Mouse (Mus musculus) CD4-positive helper T cell, adult 2 months (primary cell): Measurements from ENCODE around the gene Iqcf3.
"Not testable (repeated sequence)": the region's sequence is repeated elsewhere in the genome, so short reads cannot be mapped to it uniquely, and the experiment has no call there.

ENCODE experiments used
- DNase-seq: peaks from one replicate; pipeline ENCODE4 v3.0.0-alpha.2; 2012; ENCODE audit warnings: low read depth, missing footprints, low spot score

Iqcf3 gene

DNA sequence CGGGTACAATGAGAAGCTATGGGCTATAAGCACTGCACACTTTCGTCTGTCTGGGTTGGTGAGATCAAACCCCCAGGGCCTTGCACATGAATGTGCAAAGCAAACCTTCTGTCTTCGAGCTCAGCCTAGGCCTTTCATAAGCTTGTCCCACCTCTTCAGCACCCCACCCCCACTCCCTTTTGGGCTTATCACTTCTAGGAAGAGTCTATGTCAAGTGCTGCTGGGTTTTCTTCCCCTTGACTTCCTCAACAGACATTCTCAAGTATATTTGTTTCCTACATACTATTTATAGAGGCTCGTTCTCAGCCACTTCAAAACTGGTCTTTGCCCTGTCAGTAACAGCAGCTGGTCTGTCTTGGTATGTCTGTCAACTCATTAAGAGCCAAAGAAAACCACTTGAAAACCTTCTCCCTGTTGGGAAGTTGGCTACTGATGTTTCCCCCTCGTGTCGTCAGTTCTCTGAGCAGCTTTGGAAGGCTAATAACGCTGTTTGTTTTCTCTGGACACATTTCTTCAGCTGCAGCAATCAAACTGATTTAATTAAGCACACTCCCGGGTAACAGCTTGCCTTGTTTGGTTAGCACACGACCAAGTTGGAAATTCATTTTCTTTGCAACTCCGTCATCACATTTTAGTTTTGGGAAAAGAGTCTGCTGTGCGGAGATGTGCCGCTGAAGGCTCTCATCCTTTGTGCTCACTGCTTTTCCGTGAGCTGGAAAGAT is 48.5 kb downstream of the Iqcf3 start:
- DNase-seq: no peak

DNA sequence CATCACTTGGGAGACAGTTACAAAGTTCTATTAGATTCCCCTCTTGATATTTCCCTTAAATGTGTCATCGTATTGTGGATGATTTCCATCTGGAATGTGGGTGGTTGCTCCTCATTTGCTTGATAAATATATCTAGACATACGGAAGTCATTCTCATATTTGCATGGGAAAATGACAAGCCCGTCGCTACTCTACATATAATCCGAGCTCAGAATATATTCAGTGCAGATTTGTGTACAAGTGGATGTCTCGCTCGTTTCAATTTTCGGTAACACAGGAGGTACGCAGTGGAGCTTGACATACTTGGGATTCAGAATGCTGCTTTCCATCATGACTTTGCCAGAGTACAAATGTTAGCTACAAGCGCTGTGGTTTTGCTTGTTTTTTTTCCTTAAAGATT is 52.1 kb downstream of the Iqcf3 start:
- no peak for DNase-seq

DNA sequence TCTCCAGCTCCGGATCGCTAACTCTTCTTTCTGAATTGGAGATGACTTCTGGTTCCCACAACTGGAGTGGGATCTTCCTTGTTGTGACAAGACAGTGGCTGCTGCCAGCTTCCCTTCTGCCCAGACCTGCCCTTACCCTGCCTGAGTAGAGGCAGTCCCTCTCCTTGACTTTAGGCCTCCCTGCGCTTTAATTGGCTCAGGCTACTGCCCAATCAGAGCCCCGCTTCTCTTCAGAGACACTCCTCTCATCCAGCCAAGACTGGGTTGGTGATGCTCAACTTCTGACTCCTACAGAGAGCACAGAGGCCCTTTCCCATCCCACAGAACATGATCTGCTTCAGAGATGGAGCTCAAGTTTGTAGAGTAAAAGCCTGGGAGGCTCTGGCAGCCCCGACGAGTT is 57.2 kb downstream of the Iqcf3 start:
- DNase-seq: no peak

DNA sequence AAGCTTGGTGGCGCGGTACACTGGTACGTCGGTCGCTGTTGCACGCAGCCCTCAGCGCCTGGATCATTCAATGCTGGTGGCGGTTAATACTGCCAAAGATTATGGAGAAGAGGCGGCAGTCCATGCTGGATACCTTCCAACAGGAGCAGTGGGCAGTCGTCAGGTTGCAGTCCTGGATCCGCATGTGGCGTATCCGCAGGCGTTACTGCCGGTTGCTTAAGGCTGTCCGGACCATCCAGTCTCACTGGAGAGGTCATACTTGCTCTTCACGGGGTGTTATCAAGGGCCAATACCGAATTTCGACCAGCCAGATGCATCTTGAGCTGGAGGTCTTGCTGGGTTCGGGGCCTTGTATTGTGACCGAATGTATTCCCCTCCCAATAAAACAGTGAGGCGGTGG is 59.6 kb downstream of the Iqcf3 start:
- no peak for DNase-seq

DNA sequence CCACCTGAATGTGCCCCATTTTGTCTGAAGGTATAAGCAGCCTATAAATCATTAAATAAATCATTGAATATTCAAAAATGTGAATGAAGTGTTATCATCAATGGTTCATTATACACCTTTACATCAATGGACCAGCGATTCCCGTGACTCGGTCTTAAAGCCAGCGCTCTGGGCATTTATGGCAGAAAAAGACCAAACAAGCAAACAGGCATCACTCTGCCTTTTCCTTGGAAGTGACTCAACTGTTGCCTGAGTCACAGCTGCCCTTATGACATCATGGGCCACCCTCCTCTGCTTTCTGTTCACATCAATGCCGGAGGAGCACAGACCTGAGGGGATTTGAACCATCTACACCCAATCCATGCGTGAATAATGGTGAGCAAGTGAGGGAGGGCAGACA is 61.8 kb downstream of the Iqcf3 start, which contains the start of gene Iqcf1:
Gene Iqcf1 (plus strand): TSS at position 301 of the 400 bp plus-strand sequence.
- DNase-seq: no peak

DNA sequence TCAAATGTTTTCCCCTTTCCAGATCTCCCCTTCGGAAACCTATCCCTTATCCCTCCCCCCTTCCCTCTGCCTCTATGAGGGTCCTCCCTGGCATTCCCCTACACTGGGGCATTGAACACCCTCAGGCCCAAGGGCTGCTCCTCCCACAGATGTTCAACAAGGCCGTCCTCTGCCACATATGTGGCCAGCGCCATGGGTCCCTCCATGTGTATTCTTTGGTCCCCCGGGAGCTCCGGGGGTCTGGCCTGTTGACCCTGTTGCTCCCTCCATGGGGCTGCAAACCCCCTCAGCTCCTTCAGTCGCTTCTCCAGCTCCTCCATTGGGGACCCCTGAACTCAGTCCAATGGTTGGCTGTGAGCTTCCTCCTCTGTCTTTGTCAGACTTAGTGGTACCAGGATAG is 73.8 kb downstream of the Iqcf3 start:
- not testable (repeated sequence) for DNase-seq

DNA sequence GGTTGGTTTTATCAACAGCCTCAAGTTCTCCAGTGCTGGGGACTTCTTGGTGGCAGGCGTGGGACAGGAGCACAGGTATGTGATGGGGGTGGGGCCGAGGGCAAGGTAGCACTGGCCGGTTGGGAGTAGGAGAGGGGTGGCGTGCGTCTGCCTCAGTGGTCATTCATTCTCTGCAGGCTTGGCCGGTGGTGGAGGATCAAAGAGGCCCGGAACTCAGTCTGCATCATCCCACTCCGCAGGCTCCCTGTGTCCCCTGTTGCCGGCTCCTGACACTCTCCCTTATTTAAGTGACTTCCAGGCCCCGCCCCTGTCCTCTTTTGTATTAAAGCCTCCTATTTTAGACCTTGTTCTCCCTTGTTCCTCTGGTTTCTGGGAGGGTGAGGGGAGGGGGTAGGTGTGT is 76.4 kb downstream of the Iqcf3 start:
- no peak for DNase-seq

DNA sequence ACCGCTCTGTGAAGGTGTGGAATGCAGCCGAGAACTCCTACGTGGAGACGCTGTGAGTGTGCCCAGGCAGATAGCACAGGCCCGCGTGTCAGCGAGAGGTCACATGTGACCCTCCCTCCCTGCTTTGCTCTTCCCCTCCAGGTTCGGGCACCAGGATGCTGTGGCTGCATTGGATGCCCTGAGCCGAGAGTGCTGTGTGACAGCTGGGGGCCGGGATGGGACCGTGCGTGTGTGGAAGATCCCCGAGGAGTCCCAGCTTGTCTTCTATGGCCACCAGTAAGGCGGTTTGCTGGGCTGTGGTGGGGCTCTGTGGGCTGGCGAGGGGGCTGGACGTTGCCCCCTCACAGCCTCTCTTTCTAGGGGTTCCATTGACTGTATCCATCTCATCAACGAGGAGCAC is 77.8 kb downstream of the Iqcf3 start:
- no peak for DNase-seq

DNA sequence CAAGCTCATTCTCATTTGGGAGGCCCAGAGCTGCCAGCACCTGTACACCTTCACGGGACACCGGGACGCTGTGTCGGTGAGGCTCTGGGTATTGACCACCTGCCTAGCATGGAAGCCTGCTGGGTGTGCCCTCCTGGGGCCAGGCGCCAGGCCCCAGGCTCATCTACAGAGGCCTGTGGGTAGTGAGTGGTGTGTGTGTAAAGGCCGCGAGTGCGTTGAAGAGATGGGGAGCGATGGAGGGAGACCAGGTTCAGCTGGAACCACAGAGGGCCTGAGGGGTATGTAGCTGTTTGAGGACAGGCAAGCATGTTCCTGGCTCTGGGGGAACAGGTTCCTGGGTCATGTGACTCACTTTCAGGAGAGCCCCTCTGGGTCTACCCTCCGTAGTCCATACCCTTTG is 78.3 kb downstream of the Iqcf3 start:
- DNase-seq: no peak

DNA sequence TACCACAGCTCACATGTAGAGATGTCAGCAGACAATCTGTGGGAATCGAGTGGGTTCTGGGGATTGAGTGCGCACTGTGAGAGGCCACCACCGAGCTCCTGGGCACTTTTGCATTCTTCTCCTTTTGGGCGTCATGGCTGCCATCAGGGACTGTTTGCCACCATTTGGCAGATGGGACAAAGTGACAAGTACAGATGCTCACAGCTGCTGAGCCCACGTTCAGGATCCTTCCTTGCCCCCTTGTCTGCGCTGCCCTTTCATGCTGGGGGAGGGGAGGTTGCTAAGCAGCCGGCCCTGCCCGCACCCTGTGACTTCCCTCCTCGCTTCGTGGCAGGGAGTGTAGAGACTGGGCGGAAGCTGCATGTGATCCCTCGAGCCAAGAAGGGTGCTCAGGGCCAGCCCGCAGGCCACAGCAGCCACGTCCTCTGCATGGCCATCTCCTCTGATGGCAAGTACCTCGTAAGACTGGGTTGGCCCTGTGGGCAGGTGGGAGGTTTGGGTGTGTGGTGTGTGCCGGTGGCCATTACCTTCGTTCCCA is 78.8 kb downstream of the Iqcf3 start:
- no peak for DNase-seq

DNA sequence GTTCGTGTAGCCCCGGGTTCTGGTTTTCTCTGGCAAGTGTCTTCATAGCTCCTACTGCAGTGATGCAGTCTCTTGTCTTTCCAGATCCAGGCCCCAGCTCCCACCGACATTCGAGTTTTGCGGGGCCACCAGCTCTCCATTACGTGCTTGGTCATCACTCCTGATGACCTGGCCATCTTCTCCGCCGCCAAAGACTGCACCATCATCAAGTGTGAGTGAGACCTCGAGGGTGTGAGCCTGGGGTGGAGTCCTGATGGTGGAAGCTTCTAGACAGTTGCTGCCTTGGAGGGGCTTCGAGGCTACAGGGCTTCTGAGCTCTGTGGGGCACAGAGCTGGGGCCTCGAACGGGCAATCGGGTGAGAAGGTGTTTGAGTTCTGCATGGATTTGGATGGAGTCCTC is 79.8 kb downstream of the Iqcf3 start:
- DNase-seq: no peak

DNA sequence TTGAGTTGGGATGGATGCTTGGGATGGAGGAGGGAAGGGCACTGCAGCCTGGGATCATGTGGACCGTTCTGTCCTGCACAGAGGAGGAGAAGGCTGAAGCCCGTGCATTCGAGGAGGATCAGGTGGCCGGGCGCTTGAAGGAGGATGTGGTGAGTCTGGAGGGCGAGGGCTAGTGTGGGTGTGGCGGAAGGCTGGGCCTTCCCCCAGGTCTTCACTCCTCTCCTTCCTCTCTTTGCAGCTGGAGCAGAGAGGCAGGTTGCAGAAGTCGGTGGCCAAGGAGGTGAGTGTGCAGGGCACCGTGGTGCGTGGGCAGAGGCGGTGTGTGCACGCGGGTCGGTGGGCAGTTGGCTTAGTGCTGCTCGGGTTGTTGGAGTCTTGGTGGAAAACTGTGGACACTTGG is 80.4 kb downstream of the Iqcf3 start:
- DNase-seq: peak; percentile 30

DNA sequence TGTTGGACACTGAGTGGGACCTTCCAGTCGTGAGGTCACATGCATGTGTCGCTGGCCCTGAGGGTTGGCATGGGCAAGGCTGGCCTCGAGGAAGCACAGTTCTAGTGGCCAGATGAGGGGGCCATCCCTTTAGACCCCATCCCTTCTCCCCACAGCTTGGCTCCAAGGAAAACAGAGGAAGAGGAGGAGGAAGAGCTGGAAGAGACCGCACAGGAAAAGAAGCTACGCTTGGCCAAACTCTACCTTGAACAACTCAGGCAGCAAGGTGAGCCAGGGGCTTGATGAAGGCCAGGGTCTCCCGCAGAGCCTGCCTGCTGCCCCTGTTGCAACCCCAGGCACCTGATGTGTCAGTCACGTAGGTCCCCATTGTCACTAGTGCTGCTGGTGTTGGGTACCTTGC is 80.9 kb downstream of the Iqcf3 start:
- no peak for DNase-seq

DNA sequence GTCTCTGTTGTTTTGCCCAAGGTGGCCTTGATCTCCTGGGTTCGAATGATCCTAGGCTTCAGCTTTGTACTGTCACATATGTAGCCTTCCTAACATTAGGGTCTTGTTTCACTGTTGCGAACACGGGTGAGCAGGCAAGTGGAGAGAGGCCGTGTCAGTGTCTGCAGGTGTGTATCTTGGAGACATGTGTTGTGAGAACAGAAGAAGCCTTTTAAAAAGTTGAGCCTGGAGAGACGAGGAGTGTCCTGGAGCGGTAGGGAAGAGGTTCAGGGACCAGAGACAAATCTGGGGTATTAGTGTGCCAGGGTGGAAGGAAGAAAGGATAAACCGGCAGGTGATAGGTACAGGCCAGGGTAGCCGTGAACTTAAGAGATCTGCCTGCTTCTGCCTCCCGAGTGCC is 83.3 kb downstream of the Iqcf3 start:
- DNase-seq: no peak

DNA sequence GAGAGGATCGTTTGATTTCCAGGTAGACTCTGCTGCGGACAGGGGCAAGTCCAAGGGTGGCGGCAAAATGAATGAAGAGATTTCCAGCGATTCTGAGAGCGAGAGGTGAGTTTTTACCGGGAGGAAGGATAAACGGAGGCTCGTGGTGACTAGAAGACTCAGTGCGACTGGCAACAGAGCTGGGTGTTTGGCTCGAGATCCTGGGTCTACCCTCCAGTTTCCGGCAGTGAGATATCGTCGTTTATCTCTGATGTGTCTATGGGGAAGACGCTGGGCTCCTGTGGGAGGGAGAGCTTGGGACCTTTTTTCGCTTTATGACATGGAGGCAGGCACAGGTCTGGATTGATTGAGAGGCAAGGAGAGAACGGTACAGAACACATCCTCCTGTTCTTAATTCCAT is 83.8 kb downstream of the Iqcf3 start:
- peak; percentile 31 for DNase-seq

DNA sequence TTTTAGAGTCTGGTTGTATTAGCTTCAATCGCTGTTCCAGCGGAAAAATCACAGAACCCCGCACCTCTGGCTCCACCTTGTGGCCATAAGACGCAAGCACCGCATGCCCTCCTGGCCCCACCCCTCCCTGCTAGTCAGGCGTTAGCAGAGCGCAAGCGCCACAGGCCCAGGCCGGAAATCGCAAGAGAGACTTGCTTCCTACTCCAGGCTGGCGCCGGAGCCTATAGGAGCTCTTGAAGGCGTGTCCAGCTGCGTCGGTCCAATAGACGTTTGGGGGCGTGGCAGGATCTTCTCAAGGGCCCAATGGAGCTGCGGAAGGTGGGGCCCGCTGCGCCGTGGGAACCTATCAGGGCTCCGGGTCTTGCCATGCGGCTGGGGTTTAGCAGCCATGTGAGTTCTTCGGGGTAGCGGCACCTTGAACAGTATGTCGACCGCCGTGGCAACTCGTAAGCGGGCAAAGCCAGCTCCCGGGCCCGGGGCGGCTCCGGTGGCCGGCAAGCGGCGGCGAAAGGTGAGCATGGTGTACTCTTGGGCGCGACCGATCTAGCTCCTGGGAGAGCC is 84.4 kb downstream of the Iqcf3 start, which contains the start of gene Parp3:
Gene Parp3 (minus strand): TSS at position 26 of the 561 bp plus-strand sequence.
- peak; percentile 100 for DNase-seq

DNA sequence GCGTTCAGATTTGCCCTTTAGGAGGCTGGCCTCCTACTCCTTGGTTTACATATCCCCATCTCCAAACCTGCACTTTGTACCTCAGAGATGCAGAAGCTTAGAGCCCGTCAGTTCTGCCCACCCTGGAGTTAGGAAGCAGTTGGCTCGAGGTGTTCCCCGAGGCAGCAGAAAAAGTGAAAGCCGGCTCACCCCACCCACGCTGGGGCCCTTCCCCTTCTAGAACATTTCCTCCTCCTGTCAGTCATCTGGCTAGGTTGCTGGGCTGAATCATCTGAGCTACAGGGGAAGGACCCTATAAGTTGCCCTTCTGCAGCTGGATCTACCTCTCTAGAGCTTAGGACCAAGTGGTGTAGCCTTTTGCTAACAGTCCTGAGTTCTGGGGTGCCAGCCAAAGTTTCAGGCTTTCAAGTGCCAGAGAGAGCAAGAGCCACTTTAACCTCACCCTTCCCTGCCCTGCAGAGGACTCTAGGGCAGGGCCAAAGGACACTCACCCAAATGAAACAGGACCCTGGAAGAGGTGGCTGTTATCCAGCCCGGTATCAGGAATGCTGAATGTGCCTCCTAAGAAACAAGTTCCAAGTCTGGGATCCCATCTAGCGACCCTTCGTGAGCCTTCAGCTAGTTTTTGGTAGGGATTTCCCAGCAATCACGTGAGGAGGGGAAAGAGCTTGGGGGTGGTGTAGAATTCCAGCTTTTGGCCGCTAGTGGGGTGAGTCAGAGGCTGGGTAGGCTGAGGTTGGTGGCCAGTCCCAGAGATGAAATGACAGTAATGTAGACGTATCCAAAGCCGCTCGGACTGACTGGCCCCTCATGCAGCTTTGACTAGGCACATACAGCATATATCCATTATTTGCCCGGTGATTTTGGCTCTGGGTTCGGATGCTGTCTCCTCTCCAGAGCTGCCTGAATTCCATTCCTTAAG is 85.2 kb downstream of the Iqcf3 start:
- DNase-seq: peak; percentile 78

DNA sequence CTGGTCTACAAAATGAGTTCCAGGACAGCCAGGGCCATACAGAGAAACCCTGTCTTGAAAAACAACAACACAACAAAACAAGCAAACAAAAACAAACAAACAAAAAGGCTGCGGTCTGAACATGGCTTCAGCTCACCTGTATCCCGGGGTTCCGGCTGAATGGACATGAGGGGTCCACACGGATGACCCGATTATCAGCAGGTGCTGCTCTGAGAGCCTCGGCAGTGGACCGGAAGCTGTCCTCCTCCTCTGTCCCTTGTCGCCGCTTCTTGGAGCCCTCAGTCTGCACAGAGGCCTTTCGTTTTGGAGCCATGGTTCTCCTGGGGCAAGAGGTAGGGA is 85.8 kb downstream of the Iqcf3 start, which contains the start of gene Rrp9:
Gene Rrp9 (plus strand): TSS at position 301 of the 339 bp plus-strand sequence.
- DNase-seq: no peak

DNA sequence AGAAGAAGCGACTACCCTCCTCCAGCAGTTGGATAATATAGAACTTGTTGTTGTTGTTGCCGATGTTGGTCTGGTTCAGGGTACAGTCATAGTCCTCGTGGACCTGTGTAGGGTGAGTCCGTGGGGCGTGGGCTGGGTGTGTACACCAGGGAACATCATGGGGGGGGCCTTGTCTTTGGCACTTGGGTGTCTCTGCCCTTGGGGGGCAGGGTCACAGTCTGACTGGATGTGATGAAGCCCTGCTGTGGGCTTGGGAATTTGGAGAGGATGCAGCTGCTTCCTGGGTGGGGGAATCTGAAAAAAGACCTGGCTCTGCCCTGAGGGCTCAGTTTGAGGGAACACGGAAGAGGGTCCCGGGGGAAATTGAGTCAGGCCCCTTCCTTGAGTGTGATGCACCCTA is 86.4 kb downstream of the Iqcf3 start:
- DNase-seq: peak; percentile 15

DNA sequence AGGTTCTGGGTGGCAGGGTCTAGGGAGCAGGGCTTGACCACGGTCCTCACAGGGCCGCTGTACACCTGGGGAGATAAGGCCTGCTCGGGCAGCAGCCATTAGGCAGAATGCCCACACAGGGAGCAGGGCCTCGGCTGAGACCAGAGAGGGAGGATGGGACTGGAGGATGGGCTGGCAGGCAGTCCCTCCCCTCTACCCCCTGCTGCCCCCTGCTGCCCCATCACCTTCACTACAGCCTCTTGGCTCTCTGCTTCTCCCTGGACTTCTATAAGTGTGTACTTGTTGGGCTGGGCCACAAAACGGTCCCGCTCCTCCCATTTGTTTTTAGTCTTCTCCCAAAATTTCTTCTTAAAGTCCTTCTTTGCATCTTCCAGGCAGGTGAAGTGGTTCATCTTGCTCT is 87.0 kb downstream of the Iqcf3 start:
- peak; percentile 71 for DNase-seq

DNA sequence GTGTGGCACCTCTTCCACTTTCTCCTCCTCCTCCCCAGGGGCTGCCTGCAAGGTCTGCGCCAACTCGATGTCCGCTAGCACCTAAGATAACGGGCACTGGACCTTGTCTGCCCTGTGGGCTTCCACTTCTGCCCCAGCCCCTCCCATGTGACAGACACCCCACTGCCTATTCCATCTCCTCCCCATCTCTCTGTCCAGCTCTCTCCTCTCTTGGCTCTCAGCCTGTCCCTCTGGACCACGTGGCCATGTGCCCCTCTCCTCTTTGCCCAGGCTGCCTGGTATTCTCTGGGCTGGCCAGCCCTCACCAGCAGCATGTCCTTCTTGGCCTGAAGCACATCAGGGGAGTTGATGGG is 87.7 kb downstream of the Iqcf3 start:
- no peak for DNase-seq

DNA sequence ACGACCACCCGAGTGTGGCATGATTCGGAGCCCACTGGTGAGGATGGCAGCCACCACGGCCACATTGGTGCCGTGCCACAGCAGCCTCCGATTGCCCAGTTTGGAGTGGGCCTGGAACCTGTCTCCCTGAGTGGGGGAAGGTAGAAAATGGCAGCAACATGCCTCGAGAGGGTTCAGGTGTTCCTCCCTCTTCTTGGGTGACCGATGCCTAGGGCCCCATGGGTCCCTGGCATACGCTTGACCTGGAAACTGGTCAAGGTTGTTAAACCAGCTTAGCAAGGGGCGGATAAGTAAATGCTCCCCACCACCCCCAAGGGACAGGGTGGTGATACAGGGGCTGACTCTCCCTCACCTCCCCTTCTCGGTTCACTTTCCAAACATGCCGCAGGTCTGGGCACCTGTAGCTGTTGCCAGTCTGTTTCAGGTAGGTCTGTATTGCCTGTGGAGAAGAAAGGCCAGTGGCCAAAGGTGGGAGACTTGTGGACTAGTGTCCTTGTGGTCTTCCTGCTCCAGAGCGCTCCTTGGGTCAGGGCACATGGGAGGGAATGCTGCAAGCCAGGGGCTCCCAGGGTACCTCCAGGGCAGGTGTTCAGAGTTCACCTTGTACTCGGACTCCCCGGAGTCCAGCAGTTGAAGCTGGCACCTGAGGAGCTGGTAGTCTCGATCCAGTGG is 88.2 kb downstream of the Iqcf3 start:
- DNase-seq: no peak
